Mouse (Mus musculus): ENCODE measurements around the gene Sdf4.

The Sdf4 gene

GRCm38 (mm10) chr4:155992241-155992905 lies at the start of gene Sdf4, which contains the start of gene B3galt6:
Sdf4 (plus strand) TSS chr4:155992872.
B3galt6 (minus strand) TSS chr4:155992649.
- peak; percentile 73 to 92 for DNase-seq

- peak in 1 of 2 experiments; percentile 33 for DNase-seq
These were observed 49.6 kb upstream of the Sdf4 start for GRCm38 (mm10) chr4:155943049-155943452.

GRCm38 (mm10) chr4:155943534-155944249 lies 49.0 kb upstream of the Sdf4 start, which contains the start of gene Ube2j2:
Ube2j2 (plus strand) TSS chr4:155943831.
- peak; percentile 91 to 98 for DNase-seq

DNA sequence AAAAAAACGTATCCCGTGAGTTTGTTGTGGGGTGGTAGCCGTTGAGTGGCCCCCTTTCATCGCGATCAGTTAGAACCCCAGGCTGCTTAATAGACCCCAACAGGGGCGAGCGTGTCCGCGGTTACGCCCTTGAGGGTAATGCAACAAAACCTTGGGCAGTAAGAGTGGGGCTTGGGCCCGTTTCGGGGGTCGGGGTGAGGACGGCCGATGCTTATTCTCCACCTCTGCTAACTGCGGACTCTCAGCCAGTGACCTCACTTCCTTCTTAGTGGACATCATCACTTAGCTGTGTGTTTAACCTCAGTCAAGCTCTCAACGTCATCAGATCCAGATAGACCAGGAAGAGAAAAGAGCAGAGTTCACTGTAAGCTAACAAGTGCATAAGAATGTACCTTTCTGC lies 48.4 kb upstream of the Sdf4 start:
- peak; percentile 21 to 30 for DNase-seq

- no peak for DNase-seq
These were observed 45.6 kb upstream of the Sdf4 start for GRCm38 (mm10) chr4:155947094-155947493.

DNA sequence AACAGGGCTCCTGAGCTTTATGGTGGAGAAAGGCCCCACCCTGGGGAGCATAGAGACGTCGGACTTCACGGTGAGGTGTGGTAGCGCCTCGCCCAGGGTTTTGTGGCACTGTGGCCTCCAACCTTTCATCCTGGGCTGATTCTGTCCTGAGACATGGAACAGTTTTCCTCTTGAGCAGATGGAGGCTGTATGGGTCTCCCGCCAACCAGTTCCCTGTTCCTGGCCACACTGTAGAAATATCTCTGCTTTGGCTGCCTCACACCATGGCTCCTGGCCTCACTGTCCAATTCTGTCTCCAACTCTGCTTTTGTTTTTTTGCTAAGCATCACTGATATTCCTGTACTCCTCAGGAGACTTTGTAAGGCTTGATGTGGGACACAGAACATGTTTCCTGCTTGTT lies 37.2 kb upstream of the Sdf4 start:
- DNase-seq, result peak; percentile 35 to 39

GRCm38 (mm10) chr4:155959275-155959674 lies 33.4 kb upstream of the Sdf4 start:
- peak; percentile 72 to 73 for DNase-seq

DNA sequence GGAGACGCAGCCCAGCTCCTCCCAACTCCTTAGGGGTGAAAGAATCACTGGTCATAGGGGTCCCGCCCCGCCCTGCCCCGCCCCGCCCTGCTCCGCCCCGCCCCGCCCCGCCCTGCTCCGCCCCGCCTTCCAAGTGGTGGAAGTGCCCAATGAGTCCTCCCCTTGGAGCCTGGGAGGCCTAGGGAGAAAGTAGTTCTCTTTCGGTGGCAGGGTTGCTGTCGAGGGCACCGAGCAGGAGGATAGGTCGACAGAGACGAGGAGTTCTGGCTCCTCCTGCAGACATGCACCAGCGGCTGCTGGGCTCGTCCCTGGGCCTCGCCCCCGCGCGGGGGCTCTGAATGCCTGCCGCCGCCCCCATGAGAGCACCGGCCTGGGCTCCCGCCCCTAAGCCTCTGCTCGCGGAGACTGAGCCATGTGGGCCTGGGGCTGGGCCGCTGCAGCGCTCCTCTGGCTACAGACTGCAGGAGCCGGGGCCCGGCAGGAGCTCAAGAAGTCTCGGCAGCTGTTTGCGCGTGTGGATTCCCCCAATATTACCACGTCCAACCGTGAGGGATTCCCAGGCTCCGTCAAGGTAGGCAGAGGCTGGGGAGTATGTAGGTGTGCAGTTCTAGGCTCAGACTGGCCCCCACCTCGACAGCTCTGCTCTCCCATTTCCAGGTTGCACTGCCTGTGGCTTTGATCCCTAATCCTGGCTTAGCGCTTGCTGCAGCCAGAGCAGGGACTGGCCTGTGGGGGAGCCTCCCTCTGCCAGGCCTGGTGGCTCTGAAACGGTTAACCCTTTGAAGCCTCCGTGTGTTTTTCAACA lies 30.3 kb upstream of the Sdf4 start, which contains the start of gene C1qtnf12:
Gene C1qtnf12 (plus strand): TSS at position 152 of the 805 bp plus-strand sequence.
- DNase-seq, result peak; percentile 23 to 44

DNA sequence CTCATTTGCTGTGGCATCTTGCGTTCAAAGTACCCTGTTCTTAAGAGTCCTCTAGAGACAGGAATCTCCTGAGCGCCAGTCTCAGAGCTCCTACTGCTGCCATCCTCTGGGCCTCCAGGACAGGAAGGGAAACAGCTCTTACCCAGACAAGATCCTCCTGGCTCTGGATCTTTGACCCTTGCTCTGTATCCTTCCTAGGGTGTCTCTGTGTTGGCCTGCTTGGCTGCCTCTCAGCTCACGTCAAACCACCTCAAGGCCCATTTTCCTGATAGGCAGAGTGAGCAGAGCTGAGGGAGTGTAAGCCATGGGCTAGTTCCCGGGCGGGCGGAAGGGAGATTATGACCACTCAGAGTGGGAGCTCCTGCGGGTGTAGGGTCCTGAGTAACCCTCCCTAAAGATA lies 29.6 kb upstream of the Sdf4 start:
- DNase-seq, result no peak

DNA sequence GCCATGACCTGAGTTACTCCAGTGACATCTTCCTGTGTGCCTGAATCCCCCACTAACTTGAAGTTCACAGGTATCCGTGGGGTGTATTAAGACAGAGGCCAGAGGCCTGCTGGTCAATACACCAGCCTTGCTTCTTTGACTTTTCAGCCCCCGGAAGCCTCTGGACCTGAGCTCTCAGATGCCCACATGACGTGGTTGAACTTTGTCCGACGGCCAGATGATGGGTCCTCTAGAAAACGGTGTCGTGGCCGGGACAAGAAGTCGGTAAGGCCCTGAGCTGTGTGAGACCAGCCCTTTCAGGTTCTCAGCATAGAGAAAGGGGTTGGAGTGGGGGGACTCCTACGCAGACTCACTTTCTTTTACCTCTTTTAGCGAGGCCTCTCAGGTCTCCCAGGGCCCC lies 28.3 kb upstream of the Sdf4 start:
- DNase-seq, result no peak

GRCm38 (mm10) chr4:155969043-155969653 lies 23.5 kb upstream of the Sdf4 start:
- no peak for DNase-seq

DNA sequence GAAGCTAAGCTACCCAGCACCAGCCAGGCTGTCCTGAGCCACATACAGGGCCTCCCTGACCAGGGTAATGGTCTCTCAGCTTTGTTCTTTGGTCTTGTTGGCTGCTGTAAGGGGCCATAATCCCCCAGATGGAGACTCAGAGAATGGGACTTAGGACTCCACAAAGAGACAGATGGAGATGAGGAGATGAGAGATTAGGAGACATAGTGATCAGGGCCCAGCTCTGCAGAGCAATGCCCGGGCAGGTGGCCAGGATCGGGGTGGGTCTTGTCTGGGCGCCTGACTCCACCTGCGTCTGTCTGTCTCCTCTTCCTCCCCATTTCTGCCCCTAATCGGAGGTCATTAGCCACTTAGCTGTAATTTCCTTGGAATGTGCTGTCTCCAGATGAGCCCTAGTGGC lies 22.4 kb upstream of the Sdf4 start:
- no peak for DNase-seq

DNA sequence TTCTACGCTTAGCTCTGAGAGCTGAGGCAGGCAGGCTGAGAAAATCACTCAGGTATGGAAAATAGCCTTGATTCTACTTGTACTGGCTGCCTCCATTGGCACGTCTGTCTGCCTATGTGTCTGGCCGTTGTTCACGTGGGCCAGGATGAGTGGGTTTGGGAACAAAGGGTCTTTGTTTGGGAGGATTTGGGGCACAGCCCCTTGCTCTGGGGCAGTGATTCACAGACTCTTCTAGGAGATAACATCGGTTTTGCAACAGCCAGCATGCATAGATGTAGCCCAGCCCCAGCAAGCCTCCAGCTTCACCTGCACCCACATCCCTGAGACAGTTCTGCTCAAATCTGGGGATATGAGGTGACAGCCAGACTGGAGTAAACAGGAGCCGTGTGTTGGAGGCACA lies 20.0 kb upstream of the Sdf4 start:
- DNase-seq, result no peak

- DNase-seq, result no peak
These were observed 19.4 kb upstream of the Sdf4 start for GRCm38 (mm10) chr4:155973239-155973638.

DNA sequence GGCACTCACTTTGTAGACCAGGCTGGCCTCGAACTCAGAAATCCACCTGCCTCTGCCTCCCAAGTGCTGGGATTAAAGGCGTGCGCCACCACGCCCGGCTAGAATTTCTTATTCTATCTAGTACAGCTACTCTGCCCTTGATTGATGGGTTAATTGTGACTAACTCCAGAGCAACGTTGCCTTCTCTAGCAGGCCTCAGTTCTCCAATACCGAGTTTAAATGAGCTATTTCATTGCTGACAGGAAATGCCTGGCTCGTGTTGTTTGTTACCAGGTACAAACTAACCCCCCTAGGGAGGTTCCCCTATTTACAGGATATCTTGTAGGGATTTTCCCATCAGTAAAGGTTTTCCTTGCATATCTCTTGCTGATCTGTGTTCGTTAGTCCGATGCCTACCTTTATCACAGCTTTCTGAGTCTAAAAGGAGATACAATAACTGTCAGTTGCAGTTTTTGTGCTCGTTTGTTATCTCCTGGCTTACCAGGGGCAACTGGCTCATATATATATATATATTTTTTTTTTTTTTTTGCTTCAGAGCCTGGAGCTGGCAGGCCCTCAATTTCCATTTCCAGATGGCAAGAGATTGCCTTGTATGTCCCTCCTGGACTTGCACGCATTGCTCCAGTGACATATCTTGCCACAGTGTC lies 11.1 kb upstream of the Sdf4 start:
- no peak for DNase-seq

GRCm38 (mm10) chr4:155983788-155984187 lies 8.9 kb upstream of the Sdf4 start:
- DNase-seq, result no peak

GRCm38 (mm10) chr4:155991211-155991907 lies 1.3 kb upstream of the Sdf4 start:
- DNase-seq, result no peak

- no peak for DNase-seq
These were observed 803 bp upstream of the Sdf4 start for GRCm38 (mm10) chr4:155991908-155992230.

- peak; percentile 95 to 96 for DNase-seq
These were observed 355 bp downstream of the Sdf4 start for GRCm38 (mm10) chr4:155992906-155993547.

DNA sequence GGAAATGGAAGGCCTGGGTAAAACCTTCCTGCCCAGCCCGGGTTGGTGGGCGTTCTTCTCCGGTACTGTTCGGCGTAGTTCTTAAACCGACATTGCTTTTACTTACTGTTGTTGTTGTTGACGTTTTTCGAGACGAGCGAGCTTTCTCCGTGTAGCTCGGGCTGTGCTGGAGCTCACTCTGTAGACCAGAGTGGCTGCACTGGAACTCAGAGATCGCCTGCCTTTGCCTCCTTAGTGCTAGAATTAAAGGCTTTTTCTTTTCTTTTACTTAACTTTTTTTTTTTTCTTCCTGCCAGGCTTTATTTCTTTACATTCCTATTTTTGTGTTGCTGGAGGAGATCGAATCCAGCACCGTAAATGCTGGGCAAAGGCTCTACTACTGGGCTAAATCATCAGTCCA lies 934 bp downstream of the Sdf4 start:
- DNase-seq, result no peak

GRCm38 (mm10) chr4:156004109-156004508 lies 11.4 kb downstream of the Sdf4 start:
- no peak for DNase-seq
